Mouse (Mus musculus): ENCODE results near the gene Mindy4b-ps. TPM values are rescaled to one million over a fixed set of nuclear protein-coding genes. Genes with fewer than 3 reads are reported as not detected.
"Not testable (repeated sequence)": the region's sequence is repeated elsewhere in the genome, so short reads cannot be mapped to it uniquely, and the experiment has no call there.

Mindy4b-ps gene
- not detected in 2 replicates for polyA plus RNA-seq (2012; ENCODE audit: insufficient read depth, insufficient read length, missing spikeins)

DNA sequence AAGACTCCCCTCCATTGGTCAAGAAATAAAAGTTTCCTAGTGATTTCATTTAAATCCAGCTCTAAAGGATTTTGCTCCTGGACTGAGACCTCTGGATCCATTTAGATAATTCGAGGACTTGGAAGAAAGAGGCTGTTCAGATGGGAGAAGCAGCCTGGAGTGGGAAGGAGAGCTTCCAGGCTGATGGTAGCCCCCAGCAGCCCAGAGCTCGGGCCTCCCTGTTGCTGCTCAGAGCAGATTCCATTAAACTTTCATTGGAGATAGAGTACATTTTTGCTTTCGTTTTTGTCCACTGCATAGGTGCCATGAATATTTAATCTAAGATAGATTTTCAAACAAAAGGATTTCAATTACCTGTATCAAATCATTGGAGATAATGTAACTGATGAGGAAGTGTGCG lies at the start of gene Mindy4b-ps:
Mindy4b-ps (minus strand) TSS at position 101 of the 400 bp plus-strand sequence.
- no peak within 1 kb of the TSS for H3K27ac ChIP-seq (ENCODE audit: insufficient read depth, low read depth, low read length)
- TF ChIP-seq POLR2A (IDR thresholded peaks at IDR 0.05; ENCODE audit: borderline replicate concordance, low read depth, low read length) (no peak), CTCF (IDR thresholded peaks at IDR 0.05; ENCODE audit: low read depth, low read length) (no peak)
- no peaks in the 10 kb centered on the region for H3K4me1 ChIP-seq (ENCODE audit: control insufficient read depth, insufficient read depth, low read length)

DNA sequence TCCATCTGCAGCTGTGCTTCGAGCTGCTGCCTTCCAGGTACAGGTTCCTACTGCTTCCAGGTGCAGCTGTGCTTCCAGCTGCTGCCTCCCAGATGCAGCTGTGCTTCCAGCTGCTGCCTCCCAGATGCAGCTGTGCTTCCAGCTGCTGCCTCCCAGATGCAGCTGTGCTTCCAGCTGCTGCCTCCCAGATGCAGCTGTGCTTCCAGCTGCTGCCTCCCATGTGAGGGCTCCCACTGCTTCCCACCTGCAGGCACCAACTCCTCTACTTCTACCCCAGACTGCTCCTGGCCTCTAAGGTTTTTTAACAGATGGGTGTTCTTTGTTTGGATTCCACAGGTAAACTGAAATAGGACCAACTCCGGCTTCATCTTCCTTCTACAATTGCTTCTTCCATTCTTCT lies 49.8 kb upstream of the Mindy4b-ps start:
- not testable (repeated sequence) for H3K27ac ChIP-seq (ENCODE audit: insufficient read depth, low read depth, low read length); H3K4me1 ChIP-seq (ENCODE audit: control insufficient read depth, insufficient read depth, low read length); H3K4me3 ChIP-seq (ENCODE audit: insufficient read depth, low read length)

More for the DNA sequence above, at the start of gene Mindy4b-ps:
- no peak within 1 kb of the TSS for H3K4me3 ChIP-seq (ENCODE audit: insufficient read depth, low read length)

DNA sequence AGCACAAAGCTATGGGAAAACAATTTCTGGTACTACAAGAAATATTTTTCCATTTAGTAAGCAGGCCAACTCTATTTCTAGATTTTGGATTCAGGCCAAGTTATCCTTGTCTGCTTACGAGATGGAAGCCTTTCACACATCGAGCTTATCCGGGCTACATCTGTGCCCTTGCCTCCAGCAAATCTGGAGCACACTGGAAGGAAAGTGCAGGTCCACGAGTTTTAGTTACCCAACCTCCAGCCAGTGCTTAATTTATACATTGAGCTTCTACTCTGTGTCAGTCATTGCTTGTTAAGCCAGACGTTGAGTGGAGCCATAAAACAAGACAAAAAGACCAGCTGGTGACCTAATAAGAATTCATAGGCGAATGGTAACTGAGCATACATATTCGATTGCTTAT lies 43.6 kb upstream of the Mindy4b-ps start:
- TF ChIP-seq POLR2A (IDR thresholded peaks at IDR 0.05; ENCODE audit: borderline replicate concordance, low read depth, low read length) (no peak), CTCF (IDR thresholded peaks at IDR 0.05; ENCODE audit: low read depth, low read length) (no peak)
- no peak overlapping the region for H3K27ac ChIP-seq (ENCODE audit: insufficient read depth, low read depth, low read length)
- no peak overlapping the region for H3K4me3 ChIP-seq (ENCODE audit: insufficient read depth, low read length)
- H3K4me1 ChIP-seq (ENCODE audit: control insufficient read depth, insufficient read depth, low read length), result no peaks in the 10 kb centered on the region

DNA sequence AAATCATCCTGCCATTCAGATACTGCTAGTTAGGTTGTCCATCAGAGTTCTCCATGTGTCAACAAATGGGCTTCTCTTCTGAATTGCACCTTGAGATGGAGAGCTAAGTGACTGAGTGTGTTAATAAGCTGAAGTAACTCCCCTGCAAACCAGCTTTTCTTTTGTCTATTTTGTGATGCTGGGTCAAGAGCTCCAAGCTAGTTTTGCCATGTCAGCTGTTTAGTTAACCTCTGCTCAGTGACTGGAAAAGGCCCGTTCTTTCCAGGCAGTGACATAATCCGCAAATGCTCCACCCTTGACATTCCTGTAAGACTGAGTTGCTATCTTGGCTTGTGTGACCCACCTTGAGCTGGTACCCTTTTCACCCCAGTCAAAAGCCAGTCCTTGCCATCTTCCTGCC lies 40.9 kb upstream of the Mindy4b-ps start:
- Histone ChIP-seq H3K4me3 (ENCODE audit: insufficient read depth, low read length) (no peak overlapping the region), H3K27ac (ENCODE audit: insufficient read depth, low read depth, low read length) (no peak overlapping the region), H3K4me1 (ENCODE audit: control insufficient read depth, insufficient read depth, low read length) (no peaks in the 10 kb centered on the region)
- TF ChIP-seq CTCF (IDR thresholded peaks at IDR 0.05; ENCODE audit: low read depth, low read length) (no peak), POLR2A (IDR thresholded peaks at IDR 0.05; ENCODE audit: borderline replicate concordance, low read depth, low read length) (no peak)

DNA sequence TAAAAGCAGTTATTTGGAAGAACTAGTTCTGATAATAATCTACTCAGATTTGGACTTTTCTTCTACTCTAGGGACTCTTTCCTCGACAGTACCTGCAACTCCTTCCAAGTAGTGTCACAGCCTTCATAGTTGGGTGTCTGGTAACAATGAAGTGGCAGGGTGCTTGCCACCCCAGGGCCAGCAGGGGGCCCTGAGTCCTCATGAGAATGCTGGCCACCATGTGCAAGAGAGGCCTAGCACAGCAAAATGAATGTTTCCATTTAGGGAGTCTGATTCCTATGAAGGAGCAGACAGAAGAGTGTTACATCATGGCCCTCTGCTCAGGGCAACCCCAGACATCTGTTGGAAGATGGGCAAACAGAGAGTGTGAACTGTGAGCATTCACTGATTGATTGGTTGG lies 21.3 kb upstream of the Mindy4b-ps start:
- H3K4me3 ChIP-seq (ENCODE audit: insufficient read depth, low read length), result no peak overlapping the region
- no peak overlapping the region for H3K27ac ChIP-seq (ENCODE audit: insufficient read depth, low read depth, low read length)
- H3K4me1 ChIP-seq (ENCODE audit: control insufficient read depth, insufficient read depth, low read length), result no peaks in the 10 kb centered on the region
- TF ChIP-seq CTCF (IDR thresholded peaks at IDR 0.05; ENCODE audit: low read depth, low read length) (no peak), POLR2A (IDR thresholded peaks at IDR 0.05; ENCODE audit: borderline replicate concordance, low read depth, low read length) (no peak)

DNA sequence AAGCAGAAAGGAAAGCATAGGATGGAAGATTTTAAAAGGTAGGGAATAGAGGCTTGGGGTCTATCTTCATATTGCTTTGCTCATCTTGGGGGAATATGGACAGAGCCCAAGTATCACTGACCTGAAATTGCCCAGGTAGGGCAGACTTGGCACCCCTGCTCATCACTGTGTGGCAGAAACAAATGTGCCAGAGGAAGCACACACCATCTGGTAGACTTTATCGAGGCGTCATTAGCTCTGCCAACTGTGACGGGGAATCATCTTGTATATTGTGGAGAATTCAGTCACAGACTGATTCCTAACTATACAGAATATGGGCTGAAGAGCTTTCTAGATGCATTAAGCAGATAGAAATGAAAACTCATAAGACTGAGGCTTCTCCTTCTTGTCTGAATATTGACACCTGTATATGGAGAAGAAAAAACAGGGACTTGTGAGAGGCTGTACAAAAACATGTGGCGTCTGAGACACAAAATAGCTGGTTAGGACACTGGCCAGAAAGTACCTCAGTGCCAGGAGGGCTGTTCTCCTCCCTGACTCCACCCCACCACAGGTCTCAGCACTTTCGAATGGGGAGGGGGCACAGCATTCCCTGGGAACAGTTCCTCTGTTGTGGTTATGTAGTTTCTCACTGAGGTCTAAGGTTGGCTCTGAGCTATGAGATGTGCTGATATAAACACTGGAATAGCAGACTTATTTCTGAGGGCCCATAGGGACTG lies 11.5 kb upstream of the Mindy4b-ps start:
- Histone ChIP-seq H3K4me1 (ENCODE audit: control insufficient read depth, insufficient read depth, low read length) (no peaks in the 10 kb centered on the region), H3K27ac (ENCODE audit: insufficient read depth, low read depth, low read length) (no peak overlapping the region), H3K4me3 (ENCODE audit: insufficient read depth, low read length) (no peak overlapping the region)
- TF ChIP-seq POLR2A (IDR thresholded peaks at IDR 0.05; ENCODE audit: borderline replicate concordance, low read depth, low read length), result no peak
- no peak for TF ChIP-seq CTCF (IDR thresholded peaks at IDR 0.05; ENCODE audit: low read depth, low read length)

DNA sequence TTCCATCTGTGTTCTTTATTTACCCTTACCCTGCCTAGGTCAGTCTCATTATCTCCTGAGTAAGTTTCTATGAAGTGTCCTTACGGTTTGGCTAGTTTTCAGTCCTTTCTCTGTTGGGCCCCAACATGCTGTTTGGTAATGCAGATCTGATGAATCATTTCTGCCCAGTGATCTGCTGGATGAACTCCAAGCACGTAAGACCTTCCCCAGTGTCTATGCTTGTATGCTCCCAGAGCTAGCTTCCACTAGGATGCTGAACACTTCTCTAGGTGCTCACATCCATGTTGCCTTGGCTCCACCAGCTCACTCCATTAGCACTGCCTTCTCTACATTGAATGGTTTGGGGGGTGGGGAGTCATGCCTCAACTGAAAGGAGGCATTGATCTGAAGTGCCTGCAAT lies 10.8 kb upstream of the Mindy4b-ps start:
- H3K4me1 ChIP-seq (ENCODE audit: control insufficient read depth, insufficient read depth, low read length), result no peaks in the 10 kb centered on the region
- no peak overlapping the region for H3K27ac ChIP-seq (ENCODE audit: insufficient read depth, low read depth, low read length)
- TF ChIP-seq CTCF (IDR thresholded peaks at IDR 0.05; ENCODE audit: low read depth, low read length), result no peak
- no peak for TF ChIP-seq POLR2A (IDR thresholded peaks at IDR 0.05; ENCODE audit: borderline replicate concordance, low read depth, low read length)
- no peak overlapping the region for H3K4me3 ChIP-seq (ENCODE audit: insufficient read depth, low read length)

DNA sequence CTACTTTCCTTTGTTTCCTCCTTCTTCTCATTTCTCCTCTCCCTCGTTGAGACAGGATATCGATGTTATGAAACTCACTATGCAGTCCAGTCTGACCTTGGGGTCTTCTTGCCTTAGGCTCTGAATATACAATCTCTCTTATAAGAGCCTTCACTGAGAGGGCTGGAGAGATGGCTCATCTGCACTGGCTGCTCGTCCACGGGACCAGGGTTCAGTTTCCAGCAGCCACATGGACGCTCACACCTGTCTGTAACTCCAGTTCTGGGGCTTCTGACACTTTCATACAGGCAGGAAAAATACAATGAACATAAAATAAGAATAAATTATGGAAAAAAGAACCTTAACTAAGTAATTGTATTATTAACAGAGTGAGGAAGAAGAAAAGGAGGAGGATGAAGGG lies 9.5 kb upstream of the Mindy4b-ps start:
- no peak overlapping the region for H3K27ac ChIP-seq (ENCODE audit: insufficient read depth, low read depth, low read length)
- no peaks in the 10 kb centered on the region for H3K4me1 ChIP-seq (ENCODE audit: control insufficient read depth, insufficient read depth, low read length)
- no peak overlapping the region for H3K4me3 ChIP-seq (ENCODE audit: insufficient read depth, low read length)
- no peak for TF ChIP-seq POLR2A (IDR thresholded peaks at IDR 0.05; ENCODE audit: borderline replicate concordance, low read depth, low read length)
- no peak for TF ChIP-seq CTCF (IDR thresholded peaks at IDR 0.05; ENCODE audit: low read depth, low read length)

DNA sequence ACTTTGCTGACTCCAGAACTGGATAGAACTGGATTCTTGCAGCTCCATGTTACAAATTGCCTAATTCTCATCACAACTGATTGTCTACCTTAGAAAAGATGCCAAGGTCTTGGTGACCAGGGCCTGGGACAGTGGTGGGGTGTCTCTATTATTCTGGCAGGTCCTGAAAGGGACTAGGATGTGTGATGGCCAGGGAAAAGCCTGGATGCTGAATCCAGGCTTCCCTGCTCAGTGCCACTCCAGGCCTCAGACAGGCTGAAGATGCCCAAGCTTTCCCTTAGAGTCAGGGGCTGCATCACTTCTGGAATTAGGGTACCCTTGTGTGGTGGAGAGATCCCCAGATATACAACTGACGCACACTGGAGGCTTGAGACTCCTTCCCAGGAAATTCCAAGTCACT lies 7.8 kb upstream of the Mindy4b-ps start:
- H3K4me1 ChIP-seq (ENCODE audit: control insufficient read depth, insufficient read depth, low read length), result no peaks in the 10 kb centered on the region
- H3K4me3 ChIP-seq (ENCODE audit: insufficient read depth, low read length), result no peak overlapping the region
- TF ChIP-seq POLR2A (IDR thresholded peaks at IDR 0.05; ENCODE audit: borderline replicate concordance, low read depth, low read length), result no peak
- TF ChIP-seq CTCF (IDR thresholded peaks at IDR 0.05; ENCODE audit: low read depth, low read length), result no peak
- H3K27ac ChIP-seq (ENCODE audit: insufficient read depth, low read depth, low read length), result no peak overlapping the region

DNA sequence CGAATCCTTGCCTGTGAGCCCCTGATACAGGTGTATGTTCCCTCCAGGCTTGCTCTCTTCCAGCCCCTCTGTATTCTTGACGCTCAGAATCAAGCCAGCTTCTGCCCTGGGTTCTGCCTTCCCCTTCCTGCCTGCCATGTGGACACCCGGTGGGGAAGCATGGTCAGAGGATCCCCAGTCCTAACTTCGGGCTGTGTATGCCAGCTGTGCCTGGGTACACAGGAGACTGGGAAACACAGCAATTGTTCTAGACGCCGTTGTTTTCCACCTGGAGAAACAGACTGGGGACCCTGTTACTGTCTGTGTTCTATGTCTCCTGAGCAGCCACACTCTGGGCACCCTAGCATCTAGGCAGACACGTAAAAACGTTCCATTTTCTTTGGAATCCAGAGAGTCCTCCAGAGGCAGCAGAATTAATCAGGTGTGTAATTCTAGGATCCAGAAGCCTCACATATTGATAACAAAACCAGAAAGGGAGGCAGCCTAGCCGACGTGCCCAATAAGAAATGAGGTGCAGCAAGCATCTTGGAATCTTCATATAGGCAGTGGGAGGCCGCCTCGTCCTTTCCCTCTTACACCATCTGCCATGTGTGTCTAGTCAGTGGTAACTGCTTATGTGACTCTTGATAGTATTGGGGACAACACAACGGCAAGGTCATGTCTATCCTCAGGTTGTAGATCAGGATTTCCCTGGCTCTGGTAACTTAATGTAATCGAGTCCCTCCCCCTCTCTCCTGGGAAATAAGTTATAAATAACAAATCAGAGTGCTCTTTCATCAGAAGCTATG lies 6.4 kb upstream of the Mindy4b-ps start:
- TF ChIP-seq CTCF (IDR thresholded peaks at IDR 0.05; ENCODE audit: low read depth, low read length) (no peak), POLR2A (IDR thresholded peaks at IDR 0.05; ENCODE audit: borderline replicate concordance, low read depth, low read length) (no peak)
- H3K4me3 ChIP-seq (ENCODE audit: insufficient read depth, low read length), result no peak overlapping the region
- no peaks in the 10 kb centered on the region for H3K4me1 ChIP-seq (ENCODE audit: control insufficient read depth, insufficient read depth, low read length)
- H3K27ac ChIP-seq (ENCODE audit: insufficient read depth, low read depth, low read length), result no peak overlapping the region

Data from bone marrow macrophage, adult 2 months (primary cell).